Comparison of ENCODE assay signal across 24 mouse cellular contexts in genomic region chr16:38057898-38058297, GRCm38 (mm10).
"Had no signal": no experiment of that assay in that cellular context is flagged by ENCODE, and none has a peak within 500 bp of the region (broad histone marks: within the 10 kb centered on the region; RNA-seq: fewer than 3 reads in every experiment).

No protein-coding gene starts in this region.

- H3K9me3 ChIP-seq: heart, embryonic 13.5 days; heart, embryonic 15.5 days; hindbrain, embryonic 10.5 days; hindbrain, embryonic 12.5 days; intestine, embryonic 15.5 days; limb, embryonic 10.5 days; limb, embryonic 12.5 days had no signal

- H3K4me3 ChIP-seq: heart, adult 2 months; heart, embryonic 13.5 days; heart, embryonic 15.5 days; hindbrain, embryonic 10.5 days; hindbrain, embryonic 12.5 days; intestine, embryonic 15.5 days; layer of hippocampus, adult 2 months; left cerebral cortex, adult 2 months; limb, embryonic 10.5 days; limb, embryonic 12.5 days had no signal

- H3K27ac ChIP-seq: heart, adult 2 months; heart, embryonic 13.5 days; heart, embryonic 15.5 days; hindbrain, embryonic 10.5 days; hindbrain, embryonic 12.5 days; hindbrain, embryonic 14.5 days; intestine, embryonic 15.5 days; layer of hippocampus, adult 2 months; left cerebral cortex, adult 2 months; limb, embryonic 10.5 days; limb, embryonic 12.5 days; liver, embryonic 14.5 days had no signal

- H3K4me1 ChIP-seq: heart, embryonic 13.5 days; heart, embryonic 15.5 days; hindbrain, embryonic 12.5 days; intestine, embryonic 15.5 days; limb, embryonic 12.5 days had no signal

- H3K9ac ChIP-seq: heart, embryonic 13.5 days; heart, embryonic 15.5 days; hindbrain, embryonic 12.5 days; hindbrain, embryonic 14.5 days; intestine, embryonic 15.5 days; limb, embryonic 12.5 days; liver, embryonic 14.5 days had no signal

- DNase-seq: gastrocnemius, postnatal 14 days; gastrocnemius, postnatal 36 days; heart, adult 2 months; heart, postnatal 4 days; kidney, adult 8-10 months; kidney, postnatal 10 days; kidney, postnatal 25 days; kidney, postnatal 4 days; liver had no signal

- H3K4me2 ChIP-seq: heart, embryonic 11.5 days; heart, embryonic 13.5 days; heart, embryonic 15.5 days; hindbrain, embryonic 12.5 days; hindbrain, embryonic 14.5 days; intestine, embryonic 15.5 days; limb, embryonic 12.5 days had no signal

- H3K36me3 ChIP-seq: heart, embryonic 13.5 days; heart, embryonic 15.5 days; hindbrain, embryonic 10.5 days; hindbrain, embryonic 12.5 days; intestine, embryonic 15.5 days; limb, embryonic 10.5 days; limb, embryonic 12.5 days had no signal

- ATAC-seq: hindbrain, embryonic 16.5 days; inflammation-experienced regulatory T-cells, adult 6 months; intestine, embryonic 15.5 days; intestine, postnatal 0 days had no signal

- H3K27me3 ChIP-seq: heart, embryonic 13.5 days; heart, embryonic 15.5 days; hindbrain, embryonic 12.5 days; intestine, embryonic 15.5 days; limb, embryonic 12.5 days had no signal
